Mouse (Mus musculus) gastrocnemius, postnatal 36 days (tissue): ENCODE measurements around the gene Ap3s2. TPM values are rescaled to one million over a fixed set of nuclear protein-coding genes. Genes with fewer than 3 reads are reported as not detected.

Source experiments
- DNase-seq, 2 experiments: peaks; one replicate each; pipeline ENCODE4 v3.0.0; 2022
- intact Hi-C: fragments of 180-260 bp; cut with DNase I; formaldehyde crosslinking; loops from one replicate; pipeline ENCODE4 v1.15.1; 2025
- long read RNA-seq, 2 experiments: library from polyadenylated mRNA; stranded (forward); transcript quantifications; one replicate each; pipeline ENCODE4 v2.0.0; 2021
- total RNA-seq, 2 experiments: library from RNA; stranded (reverse); gene quantifications; 2 replicates each; pipeline ENCODE4 v1.2.3; 2021

Gene Ap3s2
- 10 to 100 TPM; 16.0 to 17.9 TPM for total RNA-seq
- long read RNA-seq, experiment 1, full-length matches to known transcripts, result 21 of 29 reads
- long read RNA-seq, experiment 1, partial matches to known transcripts, result 0 of 29 reads
- long read RNA-seq, experiment 1, other reads (novel, unspliced or antisense), result 8 of 29 reads
- long read RNA-seq, experiment 2, full-length matches to known transcripts, result 20 of 27 reads
- long read RNA-seq, experiment 2, partial matches to known transcripts, result 0 of 27 reads
- long read RNA-seq, experiment 2, other reads (novel, unspliced or antisense), result 7 of 27 reads

DNA sequence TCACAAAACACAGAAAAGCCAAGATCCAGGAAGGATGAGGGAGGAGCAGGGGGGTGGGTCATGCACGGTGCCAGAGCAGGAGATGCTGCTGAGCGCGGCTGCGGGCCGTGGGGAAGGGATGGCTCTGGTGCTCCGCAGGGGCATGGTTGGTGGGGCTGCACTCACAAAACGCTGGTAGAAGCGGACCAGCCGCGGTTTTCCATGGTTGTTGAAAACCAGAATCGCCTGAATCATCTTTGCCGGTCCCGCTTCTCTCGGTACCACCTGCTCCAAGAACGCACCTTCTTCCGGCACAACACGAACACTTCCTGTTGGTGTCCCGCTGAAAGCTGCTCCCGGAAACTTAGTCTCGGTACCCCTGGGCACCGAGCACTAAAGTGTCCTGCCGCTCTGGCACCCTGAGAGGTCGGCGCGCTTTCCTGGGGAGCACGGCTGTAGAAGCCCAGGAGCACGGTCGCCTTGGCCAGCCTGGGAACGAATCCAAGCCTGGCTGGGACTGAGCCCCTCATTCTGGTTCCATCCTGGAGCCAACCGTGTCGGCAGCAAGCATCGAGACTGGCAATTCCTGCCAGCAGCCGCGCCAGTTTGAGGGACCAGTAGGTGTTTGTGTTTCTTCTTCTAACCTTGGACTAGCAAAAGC, at the start of gene Ap3s2:
Gene Ap3s2, minus strand, starts transcription at position 306 of the 640 bp plus-strand sequence.
- intact Hi-C loops, result no loop called here
- DNase-seq, result peak; percentile 80 to 90

- no peak for DNase-seq
- intact Hi-C loops, result no loop called here
These were observed 47.9 kb upstream of the Ap3s2 start for GRCm38 (mm10) chr7:79968326-79968725.

DNA sequence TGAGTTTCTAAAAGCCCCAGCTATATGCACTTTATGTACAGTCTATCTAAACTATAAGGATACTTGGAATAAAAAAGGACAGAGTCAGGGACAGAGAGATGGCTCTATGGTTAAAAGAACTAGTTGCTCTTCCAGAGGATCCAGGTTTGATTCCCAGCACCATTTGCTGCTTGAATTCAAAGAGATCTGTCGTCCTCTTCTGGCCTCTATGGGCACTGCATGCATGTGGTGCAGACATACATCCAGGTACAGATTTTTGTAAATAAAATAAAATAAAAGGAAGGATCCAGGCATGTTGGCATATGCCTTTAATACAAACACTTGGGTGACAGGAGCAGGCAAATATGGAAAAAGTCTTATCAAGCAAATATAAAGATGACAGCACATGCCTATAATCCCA, 41.2 kb upstream of the Ap3s2 start:
- intact Hi-C loops, result no loop called here
- DNase-seq, result no peak

- DNase-seq, result no peak
- intact Hi-C loops, result no loop called here
These were observed 35.7 kb upstream of the Ap3s2 start for GRCm38 (mm10) chr7:79956131-79956530.

DNA sequence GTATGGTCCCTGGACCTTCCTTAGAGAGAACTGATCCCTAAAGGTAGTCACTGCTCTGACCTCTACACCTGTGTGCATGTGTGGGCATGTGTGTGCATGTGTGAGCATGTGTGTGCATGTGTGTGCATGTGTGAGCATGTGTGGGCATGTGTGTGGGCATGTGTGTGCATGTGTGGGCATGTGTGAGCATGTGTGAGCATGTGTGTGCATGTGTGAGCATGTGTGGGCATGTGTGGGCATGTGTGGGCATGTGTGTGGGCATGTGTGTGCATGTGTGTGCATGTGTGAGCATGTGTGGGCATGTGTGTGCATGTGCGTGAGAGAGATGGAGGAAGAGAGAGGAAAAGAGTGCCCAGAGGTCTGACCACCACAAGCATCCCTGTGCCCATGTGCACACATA, 34.4 kb upstream of the Ap3s2 start:
- intact Hi-C loops, result no loop called here
- DNase-seq, result no peak

DNA sequence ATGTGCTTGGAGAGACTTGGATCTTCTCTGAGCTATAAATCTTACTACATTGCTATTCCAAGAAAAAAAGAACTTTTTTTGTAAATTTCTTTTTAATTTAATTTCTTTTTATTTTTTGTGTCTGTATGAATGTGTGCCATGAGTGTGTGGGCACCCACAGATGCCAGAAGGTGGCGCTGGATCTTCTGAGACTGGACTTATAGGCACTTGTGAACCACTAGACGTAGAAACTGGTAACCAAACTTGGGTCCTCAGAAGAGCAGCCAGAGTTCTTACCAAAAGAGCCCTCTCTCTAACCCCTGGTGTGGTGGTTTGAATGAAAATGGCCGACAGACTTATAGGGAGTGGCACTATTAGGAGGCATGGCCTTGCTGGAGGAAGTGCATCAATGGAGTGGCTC, 30.6 kb upstream of the Ap3s2 start:
- intact Hi-C loops, result no loop called here

GRCm38 (mm10) chr7:79950236-79950635, 29.8 kb upstream of the Ap3s2 start:
- DNase-seq, result no peak
- intact Hi-C loops, result no loop called here

More for the DNA sequence above, 30.6 kb upstream of the Ap3s2 start:
- no peak for DNase-seq

DNA sequence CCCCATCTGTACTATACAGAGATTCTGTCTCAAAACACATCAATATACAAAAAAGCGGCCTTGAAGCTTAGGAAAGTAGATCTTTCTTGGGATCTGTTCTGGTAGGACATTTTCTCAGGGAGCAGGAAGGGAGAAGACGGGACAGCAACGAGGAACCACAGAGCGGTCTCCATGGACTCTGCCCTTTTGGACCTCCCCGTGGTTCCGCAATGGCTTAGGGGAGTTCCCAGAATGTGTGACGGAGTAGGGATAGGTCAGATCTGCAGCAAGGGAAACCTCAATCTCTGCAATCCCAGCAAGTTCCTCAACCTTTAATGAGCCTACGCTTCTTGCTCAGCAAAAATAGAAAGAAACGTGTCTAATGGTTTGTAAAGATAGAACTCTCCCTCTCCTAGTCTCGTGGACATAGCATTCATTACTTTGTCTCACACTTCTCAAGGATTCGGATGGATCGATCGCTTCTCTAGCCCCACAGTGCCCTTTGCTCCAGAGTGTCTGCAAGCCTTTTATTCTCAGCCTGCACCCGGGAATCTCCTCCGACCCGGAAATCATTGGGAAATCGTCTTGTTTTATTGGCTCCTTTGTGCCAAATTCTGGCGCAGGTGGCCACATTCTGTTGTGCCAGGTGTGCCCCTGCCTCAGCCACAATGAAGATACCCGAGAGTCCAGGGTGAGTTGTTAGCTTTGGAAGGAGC, 15.2 kb upstream of the Ap3s2 start:
- intact Hi-C loops, result loop anchor here (10.0 kb wide), 2 partner anchors 89 to 149 kb away; partner anchors contain the start of gene Zfp710
- peak; percentile 28 to 34 for DNase-seq

GRCm38 (mm10) chr7:79934862-79935510, 14.5 kb upstream of the Ap3s2 start, which contains the start of gene Arpin:
Gene Arpin (minus strand): TSS chr7:79935359.
- intact Hi-C loops, result loop anchor here (10.0 kb wide), 2 partner anchors 90 to 150 kb away; partner anchors contain the start of gene Zfp710
- peak; percentile 68 to 72 for DNase-seq

DNA sequence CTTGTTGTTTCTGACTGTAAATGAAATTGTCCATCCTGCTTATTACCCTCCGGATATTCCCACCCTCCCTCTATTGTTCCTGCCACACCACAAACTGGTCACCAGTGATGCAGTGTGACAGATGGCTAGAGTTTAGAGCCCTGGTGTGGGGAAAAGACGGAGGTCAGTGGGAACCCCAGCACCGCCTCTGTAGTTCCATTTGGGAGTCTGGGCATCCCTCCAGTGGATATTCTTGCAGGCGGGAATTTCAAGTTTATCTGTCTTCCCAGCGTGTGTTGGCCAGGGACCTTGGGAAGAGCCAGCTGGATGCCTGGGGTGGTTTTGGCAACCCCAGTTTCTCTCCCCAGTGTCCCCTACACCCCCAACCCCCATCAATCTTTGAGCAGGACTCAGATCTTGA, 14.0 kb upstream of the Ap3s2 start:
- DNase-seq, result no peak
- intact Hi-C loops, result loop anchor here (10.0 kb wide), 2 partner anchors 90 to 150 kb away; partner anchors contain the start of gene Zfp710

DNA sequence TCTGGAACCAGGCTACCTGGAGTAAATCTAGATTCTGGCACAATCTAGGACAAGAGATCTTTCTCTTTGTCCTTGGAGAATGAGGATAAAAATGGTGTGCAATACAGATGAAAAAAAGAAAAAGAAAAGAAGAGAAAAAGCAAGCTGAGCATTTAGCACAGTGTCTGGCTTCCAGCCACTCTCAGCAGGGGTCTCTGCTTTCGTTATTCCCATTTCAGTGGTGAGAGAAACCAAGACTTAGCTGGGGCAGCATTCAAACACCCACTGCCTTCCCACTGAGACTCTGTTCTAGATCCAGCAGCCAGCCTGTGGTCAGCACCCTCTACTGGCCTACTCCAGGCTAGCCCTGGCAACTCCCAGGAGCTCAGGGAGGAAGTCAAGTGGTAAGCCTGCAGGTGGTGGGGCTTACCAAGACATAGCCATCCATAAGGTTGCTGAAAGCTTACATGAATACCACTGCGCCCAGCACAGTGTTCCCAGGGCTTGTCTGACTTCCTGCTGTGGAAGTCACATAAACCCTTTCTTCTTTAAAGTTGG, 8.1 kb upstream of the Ap3s2 start:
- intact Hi-C loops, result no loop called here
- no peak for DNase-seq

DNA sequence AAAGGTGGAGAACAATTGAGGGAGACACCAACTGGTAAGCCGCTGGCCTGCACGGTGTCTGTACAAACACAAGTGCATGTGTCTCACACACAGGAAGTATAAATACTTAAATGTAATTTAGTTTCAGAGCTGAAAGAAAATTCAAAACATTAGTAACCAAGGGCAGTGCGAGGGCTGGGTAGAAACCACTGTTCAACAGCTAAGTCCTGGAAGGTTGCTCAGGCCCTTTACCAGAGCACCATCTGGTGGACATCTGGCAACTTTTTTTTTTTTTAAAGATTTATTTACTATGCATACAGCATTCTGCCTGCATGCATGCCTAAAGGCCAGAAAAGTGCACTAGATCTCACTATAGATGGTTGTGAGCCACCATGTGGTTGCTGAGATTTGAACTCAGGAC, 5.9 kb downstream of the Ap3s2 start:
- DNase-seq, result no peak

GRCm38 (mm10) chr7:79907356-79907755, 13.1 kb downstream of the Ap3s2 start:
- no peak for DNase-seq

More for the DNA sequence above, 5.9 kb downstream of the Ap3s2 start:
- intact Hi-C loops, result no loop called here

GRCm38 (mm10) chr7:79906914-79907313, 13.5 kb downstream of the Ap3s2 start:
- intact Hi-C loops, result no loop called here
- no peak for DNase-seq

More at GRCm38 (mm10) chr7:79907356-79907755, 13.1 kb downstream of the Ap3s2 start:
- intact Hi-C loops, result no loop called here

DNA sequence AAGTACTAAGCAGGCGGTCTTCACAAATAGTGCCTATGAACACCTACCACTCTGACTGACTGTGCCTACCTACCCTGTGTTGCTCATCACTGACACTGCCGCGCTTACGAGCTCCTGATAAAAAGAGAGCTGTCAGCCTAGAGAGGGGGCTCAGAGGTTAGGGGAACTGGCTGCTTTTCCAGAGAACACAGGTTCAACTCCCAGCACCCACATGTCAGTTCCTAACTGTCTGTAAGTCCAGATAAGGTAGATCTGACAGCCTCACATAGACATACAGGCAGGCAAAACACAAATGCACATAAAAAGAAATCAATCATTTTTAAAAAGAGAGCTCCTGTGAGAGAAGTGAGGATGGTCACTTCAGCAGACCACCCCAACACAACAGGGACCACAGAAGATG, 15.3 kb downstream of the Ap3s2 start:
- DNase-seq, result no peak
- intact Hi-C loops, result no loop called here

DNA sequence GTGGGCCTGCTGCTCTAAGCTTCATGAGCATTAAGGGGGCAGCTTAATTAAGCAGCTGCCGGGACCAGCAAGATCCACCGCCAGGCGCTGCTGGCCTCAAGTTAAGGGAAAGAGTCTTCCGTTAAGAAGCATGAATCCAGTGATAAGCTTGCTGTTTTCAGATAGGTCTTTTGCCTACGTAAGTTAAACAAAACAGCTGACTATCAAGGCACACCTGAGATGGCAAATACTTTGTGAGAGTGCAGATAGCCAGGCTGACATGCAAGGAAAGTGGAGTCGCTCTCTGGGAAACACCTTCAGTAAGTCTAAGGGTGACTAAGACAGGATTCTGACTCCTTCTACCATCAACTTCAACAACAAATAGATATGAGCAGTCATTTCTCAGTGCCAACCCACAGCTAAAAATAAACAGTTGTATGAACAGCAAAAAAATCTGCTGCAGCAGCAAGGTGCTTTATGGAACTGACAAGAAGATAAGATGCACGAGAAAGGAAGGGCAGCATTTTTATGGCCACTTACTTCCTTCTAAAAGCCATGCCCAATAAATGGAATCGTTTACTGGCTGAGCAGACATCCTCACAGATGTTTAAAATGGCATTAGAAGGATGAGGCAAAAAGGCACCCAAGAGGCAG, 17.2 kb downstream of the Ap3s2 start:
- intact Hi-C loops, result no loop called here
- no peak for DNase-seq

DNA sequence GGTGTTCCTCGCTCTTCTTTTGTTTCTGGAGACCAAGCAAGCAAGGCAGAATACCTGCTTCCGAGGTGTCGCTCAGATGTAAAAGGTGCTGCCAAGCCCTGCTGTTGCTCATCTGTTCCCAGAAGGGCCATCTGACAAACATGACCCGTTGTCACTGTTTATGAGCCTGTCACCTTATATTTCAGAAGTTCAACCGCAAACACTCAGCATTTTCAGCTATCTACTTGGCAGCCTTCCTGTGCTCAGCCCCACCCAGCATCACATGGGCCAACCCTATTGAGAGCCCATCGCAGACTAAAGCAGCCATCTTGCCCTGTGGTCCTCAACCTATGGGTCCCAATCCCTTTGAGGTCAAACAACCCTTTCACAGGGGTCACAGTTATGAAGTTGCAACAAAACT, 19.7 kb downstream of the Ap3s2 start:
- intact Hi-C loops, result no loop called here
- DNase-seq, result no peak

- intact Hi-C loops, result no loop called here
These were observed 25.2 kb downstream of the Ap3s2 start for GRCm38 (mm10) chr7:79895225-79895624.

GRCm38 (mm10) chr7:79894790-79895189, 25.7 kb downstream of the Ap3s2 start:
- DNase-seq, result no peak
- intact Hi-C loops, result no loop called here

More at GRCm38 (mm10) chr7:79895225-79895624, 25.2 kb downstream of the Ap3s2 start:
- no peak for DNase-seq
